Mouse (Mus musculus): ENCODE data around the gene Pdxk. TPM values are rescaled to one million over a fixed set of nuclear protein-coding genes. Genes with fewer than 3 reads are reported as not detected.

Pdxk gene
- total RNA-seq, 2 experiments from 2014 or later: 2.6 to 3.4 TPM

DNA sequence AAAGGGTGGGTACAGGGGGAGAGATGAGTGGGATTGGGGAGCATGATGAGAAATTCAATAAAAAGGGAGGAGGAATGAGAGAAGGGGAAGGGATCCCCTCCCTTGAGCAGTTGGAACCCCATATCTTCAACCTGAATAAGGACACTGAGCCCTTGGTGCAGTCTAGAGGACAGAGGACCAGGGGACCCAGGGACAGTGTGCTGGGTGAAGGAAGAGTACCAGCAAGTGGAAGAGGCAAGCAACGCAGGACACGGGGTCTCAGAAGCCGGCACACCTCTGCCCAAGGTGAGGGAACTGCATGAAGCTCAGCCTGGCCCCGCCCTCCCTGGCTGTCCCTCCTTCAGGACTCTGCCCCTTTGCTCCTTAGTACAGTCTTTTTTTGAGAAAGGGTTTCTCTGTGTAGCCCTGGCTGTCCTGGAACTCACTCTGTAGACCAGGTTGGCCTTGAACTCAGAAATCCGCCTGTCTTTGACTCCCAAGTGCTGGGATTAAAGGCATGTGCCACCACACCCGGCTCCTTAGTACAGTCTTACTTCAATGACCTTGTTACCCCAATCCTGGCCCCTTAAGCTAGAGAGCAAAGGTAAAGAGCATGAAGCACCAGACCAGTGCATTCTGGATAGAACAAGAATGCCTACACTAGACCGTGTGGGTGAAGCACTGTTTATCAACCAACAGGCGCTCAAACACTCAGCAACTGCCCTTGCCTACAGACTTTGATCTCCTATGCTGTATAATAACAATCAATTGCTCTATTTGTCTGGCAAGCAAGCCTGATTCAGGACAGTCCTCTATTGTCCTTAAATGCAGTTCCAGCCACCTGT, 1.6 kb downstream of the Pdxk start:
- no peak for ATAC-seq (replicated peaks; ENCODE audit: low FRiP score, poor library complexity, severe bottlenecking)

DNA sequence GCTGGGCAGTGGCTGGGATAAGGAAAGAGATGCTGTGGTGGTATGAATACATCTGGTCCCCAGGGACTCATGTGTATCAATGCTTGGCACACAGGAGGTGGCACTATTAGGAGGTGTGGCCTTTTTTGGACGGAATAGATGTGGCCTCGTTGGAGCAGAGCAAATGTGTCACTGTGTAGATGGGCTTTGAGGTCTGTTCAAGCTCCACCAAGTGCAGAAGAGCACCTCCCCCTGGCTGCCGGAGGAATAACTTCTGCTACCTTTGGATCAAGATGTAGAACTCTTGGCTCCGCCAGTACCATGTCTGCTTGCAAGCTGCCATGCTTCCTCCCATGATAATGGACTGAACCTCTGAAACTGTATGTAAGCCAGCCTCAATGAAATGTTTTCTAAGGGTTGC, 3.0 kb downstream of the Pdxk start:
- no peak for ATAC-seq (replicated peaks; ENCODE audit: low FRiP score, poor library complexity, severe bottlenecking)

DNA sequence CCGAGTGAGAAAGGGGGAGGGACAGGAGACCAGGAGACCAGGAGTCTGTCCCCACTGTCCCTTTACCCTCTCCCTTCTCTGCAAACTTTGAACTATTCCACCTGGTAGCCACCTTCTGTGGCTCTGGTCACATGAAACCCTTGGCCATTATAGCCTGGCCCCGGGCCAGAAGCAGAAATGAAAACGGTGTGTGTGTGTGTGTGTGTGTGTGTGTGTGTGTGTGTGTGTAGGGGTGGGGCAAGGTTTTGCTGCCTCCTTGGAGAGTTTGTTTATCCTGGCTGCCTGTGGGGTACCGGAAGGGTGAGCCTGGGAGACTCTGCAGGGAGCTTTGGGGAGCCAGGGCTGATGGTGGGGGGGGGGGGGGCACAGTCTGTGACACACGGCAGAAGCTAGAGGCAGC, 4.3 kb downstream of the Pdxk start:
- no peak for ATAC-seq (replicated peaks; ENCODE audit: low FRiP score, poor library complexity, severe bottlenecking)

DNA sequence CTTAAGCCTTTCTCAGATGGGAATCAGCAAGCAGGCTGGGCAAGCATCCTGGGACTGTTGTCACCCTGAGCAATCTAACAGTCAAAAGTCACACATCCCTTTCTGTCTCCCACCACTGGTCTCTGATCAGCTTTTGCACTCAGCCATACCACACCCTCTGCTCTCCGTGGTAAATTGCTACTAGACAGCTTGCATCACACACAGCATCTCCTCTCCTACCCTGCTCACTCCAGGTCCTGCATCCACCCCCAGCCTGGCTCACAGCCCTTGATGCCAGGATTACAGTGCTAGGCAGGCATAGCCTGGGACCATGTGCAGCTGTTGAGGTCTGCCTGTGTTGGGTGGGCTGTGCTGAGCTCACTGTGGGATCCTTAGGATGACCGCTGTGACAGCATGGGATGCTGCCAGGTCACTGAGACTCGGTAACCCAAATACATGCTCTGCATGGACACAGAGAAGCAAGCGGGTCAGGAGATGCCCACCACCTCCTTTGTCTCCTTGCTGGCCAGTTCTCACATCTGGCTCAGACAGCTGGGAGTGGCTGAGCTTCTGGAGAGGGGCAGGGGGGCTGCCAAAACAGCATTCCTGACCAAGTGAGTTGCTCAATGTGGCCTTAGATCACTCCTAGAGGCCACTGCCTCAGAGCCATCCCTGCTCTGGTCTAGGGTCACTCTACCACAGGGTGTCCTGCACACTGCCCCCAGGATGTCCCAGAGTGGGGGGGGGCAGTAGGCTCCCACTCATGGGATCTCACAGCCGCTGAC, 6.2 kb downstream of the Pdxk start:
- 0 out of 2 replicates have a peak, but pooled peaks have one; percentile 23 for ATAC-seq (replicated peaks; ENCODE audit: low FRiP score, poor library complexity, severe bottlenecking)

DNA sequence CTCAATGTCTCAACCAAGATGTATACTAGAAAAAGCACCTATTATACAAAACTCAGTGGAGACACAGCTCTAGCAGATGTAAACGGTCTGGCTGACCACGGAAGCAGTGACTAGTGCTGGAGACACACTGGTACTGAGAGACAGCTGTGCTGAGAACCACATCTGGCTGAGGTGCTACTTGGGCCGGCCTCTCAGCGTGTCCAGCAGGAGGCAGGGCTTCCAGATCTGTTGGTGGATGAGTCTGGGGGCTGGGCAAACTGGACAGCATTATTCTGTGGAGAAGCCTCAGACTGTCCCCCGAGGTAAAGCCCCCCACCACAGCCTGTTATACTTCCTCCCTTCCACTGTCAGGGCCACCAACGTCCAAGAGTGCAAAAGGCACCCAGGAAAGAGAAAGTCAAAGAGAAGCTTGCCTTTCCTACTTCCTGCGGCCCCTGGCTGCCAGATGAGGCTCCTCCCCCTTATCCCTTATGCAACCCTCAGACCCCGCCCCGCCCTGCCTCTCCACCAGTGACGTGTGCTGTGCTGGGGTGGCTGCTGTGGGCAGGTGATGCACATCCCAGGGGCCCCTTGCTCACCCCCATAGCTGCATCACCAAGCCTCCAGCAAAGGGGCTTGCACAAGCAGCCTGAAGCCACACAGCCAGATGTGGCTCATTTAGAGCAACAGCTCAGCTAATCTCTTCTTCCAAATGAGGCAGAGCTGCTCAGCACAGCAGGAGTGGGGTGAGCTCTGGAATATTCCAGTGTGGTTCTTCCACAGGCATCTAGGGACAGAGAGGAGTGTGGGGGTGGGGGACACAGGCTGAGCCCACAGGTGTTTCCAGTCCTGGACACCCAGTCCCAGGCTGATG, 7.1 kb downstream of the Pdxk start:
- no peak; the same call in 1 of the 2 replicates for ATAC-seq (replicated peaks; ENCODE audit: low FRiP score, poor library complexity, severe bottlenecking)

DNA sequence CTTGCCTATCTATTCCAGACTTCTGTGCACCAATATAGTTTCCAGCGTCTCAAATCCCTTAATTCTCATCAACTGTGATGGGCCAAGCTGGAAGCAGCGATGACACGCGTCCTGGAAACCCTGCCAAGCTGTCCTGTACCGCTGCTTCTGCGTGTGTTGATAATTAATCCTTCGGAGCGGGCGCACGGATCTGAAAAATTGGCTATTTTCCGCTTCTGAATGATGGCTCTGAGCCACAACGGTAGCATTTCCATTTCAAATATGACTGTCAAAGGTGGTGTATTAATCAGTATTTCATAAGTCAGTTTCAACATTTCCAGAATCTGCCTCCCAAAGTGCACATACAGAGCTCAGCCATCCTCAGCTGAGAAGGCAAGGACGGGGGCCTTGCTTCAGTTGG, 8.1 kb downstream of the Pdxk start:
- ATAC-seq (replicated peaks; ENCODE audit: low FRiP score, poor library complexity, severe bottlenecking): no peak

DNA sequence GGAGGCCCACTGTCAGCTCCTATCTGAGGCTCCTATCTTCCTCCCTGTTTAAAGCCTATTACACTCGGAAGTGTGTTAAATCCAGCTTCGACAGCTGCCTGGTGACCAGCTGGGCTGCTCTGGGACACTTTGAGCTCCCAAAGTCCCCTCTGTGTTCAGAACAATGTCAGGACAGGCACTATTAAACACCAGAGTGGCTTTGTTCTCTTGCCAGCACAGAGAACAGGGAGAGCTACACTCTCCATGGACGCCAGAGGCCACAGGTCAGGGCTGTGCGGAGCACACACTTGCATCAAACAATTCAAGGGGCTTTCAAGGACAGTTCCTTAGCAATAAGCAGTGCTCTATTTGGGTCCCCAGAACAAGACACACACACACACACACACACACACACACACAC, 12.1 kb downstream of the Pdxk start:
- ATAC-seq (replicated peaks; ENCODE audit: low FRiP score, poor library complexity, severe bottlenecking): no peak

DNA sequence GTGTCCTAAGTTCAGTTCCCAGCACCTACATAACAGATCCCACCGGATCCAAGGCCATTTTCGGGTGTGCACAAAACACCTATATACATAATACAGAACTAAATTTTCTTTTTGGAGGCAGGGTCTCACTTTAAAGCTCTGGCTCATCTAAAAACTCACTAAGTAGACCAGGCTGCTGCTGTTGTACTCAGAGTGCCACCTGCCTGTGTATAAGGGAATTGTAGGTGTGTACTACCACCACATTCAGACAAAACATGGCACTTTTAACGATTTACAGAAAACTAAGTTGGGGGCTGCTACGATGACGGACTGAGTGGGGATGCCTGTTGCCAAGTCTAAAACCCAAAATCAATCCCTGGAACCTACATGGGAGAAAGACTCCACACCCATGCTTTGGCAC, 14.0 kb downstream of the Pdxk start:
- no peak for ATAC-seq (replicated peaks; ENCODE audit: low FRiP score, poor library complexity, severe bottlenecking)

DNA sequence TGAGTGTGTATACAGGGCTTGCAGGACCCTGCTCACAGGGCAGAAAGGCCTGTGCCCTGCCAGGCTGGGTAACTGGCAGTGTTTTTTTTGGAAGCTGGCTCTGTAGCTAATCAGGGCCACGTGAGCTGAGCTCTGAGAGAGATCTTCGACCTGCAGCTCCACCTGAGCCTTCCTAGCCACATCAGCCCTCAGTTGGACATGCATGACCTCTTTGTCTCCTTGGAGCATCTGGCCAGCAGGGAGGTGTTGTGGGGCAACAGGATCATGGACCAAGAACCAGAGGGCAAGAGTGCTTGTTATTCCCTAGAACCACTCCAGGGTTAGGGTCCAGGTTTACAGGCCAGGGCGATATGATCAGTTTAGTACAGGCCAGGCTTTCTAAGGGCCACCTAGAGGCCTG, 17.4 kb downstream of the Pdxk start:
- no peak for ATAC-seq (replicated peaks; ENCODE audit: low FRiP score, poor library complexity, severe bottlenecking)

DNA sequence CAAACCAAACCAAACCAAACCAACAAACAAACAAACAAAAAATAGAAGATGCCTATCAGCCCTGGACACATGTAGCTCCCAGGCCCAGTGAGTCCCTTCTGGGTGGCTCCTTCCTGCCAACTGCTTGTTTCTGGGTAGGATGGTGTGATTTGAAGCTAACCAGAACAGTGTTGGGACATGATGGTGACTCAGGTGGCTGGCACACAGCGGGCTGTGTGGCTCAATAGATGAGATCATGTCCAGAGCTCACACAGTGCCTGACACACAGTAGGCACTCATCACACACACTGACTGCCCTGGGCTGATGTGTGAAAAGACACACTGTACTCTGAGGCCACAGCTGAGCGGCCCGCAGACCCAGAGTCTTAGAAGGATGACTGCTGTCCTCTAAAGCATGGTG, 18.6 kb downstream of the Pdxk start:
- no peak for ATAC-seq (replicated peaks; ENCODE audit: low FRiP score, poor library complexity, severe bottlenecking)

DNA sequence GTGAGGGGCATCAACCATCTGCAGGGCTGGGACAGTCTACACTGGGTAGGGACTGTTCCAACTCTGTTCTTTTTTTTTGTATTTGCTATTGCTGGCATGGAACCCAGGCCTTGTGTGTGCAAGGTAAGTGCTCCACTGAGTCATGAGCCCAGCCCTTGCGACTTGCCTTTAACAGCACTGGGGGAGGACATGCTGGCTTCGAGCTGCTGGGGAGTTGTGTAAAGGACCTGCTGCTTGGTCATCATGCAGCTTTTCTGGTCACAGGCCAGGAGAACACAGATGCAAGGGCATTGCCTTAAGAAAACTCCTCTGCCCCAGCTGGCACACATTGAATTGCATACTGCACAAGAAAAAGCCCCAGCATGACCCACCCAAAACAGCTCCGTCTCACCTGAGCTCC, 22.5 kb downstream of the Pdxk start:
- no peak for ATAC-seq (replicated peaks; ENCODE audit: low FRiP score, poor library complexity, severe bottlenecking)

DNA sequence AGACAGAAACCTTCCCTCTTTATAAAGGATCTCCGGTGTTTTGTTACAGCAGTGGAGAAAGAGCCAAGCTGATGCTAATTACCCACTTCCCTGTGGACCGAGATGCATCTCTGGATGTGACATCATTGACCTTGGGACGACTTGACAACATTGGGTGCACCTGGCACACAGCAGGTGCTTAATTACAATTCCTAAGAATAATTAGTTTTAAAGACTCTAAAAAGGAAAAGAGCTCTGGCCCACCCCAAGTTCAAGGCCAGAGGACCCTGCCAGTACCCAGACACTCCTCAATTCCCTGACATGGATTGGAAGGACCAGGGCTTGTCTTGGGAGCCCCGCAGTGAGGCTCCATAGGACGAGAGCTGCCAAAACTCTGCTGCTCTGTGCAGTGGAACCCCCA, 23.2 kb downstream of the Pdxk start:
- no peak for ATAC-seq (replicated peaks; ENCODE audit: low FRiP score, poor library complexity, severe bottlenecking)

DNA sequence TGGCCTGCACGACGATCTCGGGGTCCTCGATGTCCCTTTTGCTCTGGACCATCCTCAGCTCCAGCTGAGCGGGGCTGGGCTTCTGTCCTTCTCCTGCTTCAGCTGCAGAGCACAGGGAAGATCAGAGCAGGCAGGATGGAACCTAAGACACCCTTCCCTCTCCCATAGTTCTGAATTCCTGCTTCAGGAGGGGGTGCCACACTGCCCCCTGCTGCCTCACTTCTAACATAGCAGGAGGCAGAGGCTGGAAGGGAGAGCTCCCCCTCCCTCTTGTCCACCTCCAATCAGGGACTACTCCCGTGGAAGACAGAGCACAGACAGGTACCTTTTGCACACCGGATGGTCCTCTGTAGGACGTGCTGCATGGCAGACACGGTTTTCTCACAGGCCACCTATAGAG, 24.0 kb downstream of the Pdxk start:
- no peak for ATAC-seq (replicated peaks; ENCODE audit: low FRiP score, poor library complexity, severe bottlenecking)

DNA sequence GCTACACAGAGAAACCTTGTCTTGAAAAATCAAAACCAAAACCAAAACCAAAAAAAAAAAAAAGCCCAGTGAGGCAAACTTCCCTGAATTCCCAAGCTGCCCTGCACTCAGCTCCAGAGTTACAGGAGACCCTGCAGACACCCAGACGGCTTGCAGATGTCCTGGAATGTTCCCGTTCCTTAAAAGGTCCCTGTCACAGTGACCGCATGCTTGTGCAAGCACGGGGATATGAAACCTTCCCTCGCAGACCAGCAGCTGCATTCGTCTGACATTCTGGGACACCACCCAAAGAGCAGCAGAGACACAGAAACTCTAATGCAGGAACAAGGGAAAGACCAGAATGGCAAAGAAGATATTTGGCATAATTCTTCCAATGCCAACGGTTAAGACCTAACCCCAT, 24.8 kb downstream of the Pdxk start:
- ATAC-seq (replicated peaks; ENCODE audit: low FRiP score, poor library complexity, severe bottlenecking): no peak

DNA sequence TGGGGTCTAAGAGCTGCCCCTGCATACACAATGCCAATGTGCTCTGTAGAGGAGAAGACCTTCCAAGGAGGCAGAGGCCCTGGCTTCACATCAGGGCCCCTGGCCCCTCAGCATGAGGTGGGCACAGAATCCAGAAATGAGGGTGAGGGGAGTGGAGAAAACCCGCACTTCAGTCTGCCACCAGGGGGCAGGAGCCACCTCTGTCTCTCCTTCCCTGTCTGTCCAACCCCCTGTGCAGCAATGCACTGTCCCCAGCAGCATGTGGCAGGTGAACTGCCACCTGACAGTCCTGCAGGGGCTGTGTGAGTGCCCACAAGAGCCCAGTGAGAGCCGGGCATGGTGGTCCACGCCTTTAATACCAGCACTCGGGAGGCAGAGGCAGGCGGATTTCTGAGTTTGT, 25.2 kb downstream of the Pdxk start:
- ATAC-seq (replicated peaks; ENCODE audit: low FRiP score, poor library complexity, severe bottlenecking): no peak

DNA sequence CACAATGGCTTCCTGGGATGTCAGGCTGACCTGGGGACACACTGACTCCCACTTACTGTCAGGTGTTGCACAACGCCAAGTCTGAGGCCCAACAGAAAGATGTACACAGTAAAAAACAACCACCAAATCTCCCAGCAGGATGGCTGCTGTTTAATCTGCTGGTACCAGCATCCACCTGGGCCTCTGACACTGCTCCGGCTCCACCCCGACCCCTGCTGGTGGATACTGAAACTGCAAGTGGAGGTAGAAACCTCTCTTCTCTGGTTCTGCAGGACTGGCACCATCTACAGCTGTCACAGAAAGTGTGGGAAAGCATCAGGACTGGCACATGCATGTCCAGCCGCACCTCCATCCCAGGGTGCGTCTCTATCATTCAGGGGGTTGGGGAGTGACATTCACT, 26.7 kb downstream of the Pdxk start:
- ATAC-seq (replicated peaks; ENCODE audit: low FRiP score, poor library complexity, severe bottlenecking): peak; percentile 60

DNA sequence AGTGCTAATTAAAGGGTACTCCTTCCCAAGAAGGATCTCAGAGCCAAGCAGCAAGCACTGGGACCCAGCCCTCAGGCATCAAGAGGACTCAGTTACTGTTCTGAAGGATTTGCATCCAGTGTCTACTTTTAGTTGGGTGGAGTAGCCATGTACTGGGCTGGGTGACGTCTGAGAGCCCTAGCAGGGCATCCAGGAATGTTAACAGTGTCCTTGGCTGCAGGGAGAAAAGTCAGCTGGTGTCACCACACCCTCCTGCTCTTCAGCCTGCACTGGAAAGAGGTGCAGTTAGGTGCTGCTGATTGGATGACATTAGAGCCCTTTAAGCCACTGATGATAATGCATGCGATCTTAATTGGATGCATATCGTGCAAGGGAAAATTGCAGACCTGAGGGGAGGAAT, 31.9 kb downstream of the Pdxk start:
- no peak for ATAC-seq (replicated peaks; ENCODE audit: low FRiP score, poor library complexity, severe bottlenecking)

DNA sequence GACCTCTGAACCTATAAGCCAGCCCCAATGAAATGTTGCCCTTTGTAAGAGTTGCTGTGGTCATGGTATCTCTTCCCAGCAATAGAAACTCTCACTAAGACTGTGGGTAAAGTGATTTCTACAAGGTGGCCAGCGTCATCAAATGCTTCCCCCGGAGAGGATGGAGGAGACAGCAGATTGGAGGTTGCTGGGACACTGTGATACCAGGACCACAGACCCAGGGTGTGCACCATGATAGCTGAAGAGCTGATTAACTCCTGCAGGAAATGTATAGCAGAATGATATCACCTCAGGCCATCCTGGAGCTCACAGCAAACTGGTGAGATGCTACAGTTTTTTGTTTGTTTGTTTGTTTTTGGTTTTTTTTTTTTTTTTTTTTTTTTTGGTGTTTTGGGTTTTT, 35.0 kb downstream of the Pdxk start:
- no peak for ATAC-seq (replicated peaks; ENCODE audit: low FRiP score, poor library complexity, severe bottlenecking)

DNA sequence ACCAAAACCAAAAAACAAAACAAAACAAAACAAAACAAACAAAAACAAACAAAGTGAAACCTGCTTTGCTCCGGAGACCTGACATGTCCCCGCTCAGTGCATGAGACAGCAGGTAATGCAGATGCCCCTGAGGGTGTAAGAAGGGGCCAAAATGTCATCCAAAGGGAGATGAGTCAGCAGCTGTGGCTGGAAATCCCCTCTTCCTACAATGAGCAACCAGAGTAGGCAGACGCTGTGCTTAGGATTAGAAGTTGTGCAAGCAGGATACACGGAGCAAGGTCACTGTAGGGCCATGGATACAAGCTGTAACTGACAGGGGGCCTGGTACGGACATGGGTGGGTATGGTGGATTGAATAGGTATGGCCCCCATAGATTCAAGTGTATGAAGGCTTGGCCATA, 35.6 kb downstream of the Pdxk start:
- ATAC-seq (replicated peaks; ENCODE audit: low FRiP score, poor library complexity, severe bottlenecking): no peak

DNA sequence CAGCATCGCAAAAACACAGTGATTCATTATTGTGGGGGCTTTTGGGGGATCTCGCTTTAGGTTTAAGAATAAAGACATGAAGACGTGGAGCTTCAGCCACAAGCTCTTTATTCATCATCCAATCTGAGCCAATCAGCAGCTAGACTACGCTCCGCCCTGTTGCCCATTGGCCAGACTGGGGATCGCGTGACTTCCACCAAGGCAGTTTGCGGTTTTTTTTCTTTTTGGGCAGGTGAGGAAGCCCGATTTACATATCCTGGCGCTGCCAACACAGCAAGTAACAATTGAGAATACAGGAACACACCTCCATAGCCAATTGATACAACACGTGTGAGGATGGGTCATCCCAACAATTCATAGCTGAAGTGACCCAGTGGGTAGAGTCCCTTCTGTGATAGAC, 36.7 kb downstream of the Pdxk start:
- no peak for ATAC-seq (replicated peaks; ENCODE audit: low FRiP score, poor library complexity, severe bottlenecking)
